24 mouse cellular contexts compared by ENCODE assay signal in genomic region chr17:49535580-49535979, GRCm38 (mm10). TPM values are rescaled to one million over a fixed set of nuclear protein-coding genes. Genes with fewer than 3 reads are reported as not detected.
DNase-seq lines count a peak whose midpoint lies in the region; ATAC-seq and TF ChIP-seq lines count a peak whose summit lies in the region.
"Had no signal": no experiment of that assay in that cellular context is flagged by ENCODE, and none has a peak within 500 bp of the region (broad histone marks: within the 10 kb centered on the region; RNA-seq: fewer than 3 reads in every experiment).

No protein-coding gene starts in this region.

- H3K9me3 ChIP-seq in embryonic facial prominence, embryonic 12.5 days = no peaks in the 10 kb centered on the region
- 0 out of 2 replicates have a peak, but pooled peaks cover 1% of the 10 kb centered on the region for H3K9me3 ChIP-seq in embryonic facial prominence, embryonic 10.5 days
- H3K9me3 ChIP-seq in liver, embryonic 11.5 days (ENCODE audit: control insufficient read depth, low read length) = no peaks in the 10 kb centered on the region
- H3K9me3 ChIP-seq in stomach, embryonic 14.5 days (ENCODE audit: control insufficient read depth, low read depth, low read length) = no peaks in the 10 kb centered on the region
- H3K9me3 ChIP-seq: heart, embryonic 15.5 days; liver, embryonic 12.5 days; midbrain, embryonic 13.5 days had no signal

- 0 out of 2 replicates have a peak overlapping the region, but pooled peaks have one; percentile 24 for H3K27ac ChIP-seq in embryonic facial prominence, embryonic 12.5 days
- H3K27ac ChIP-seq in embryonic facial prominence, embryonic 10.5 days (replicated peaks) = no peak overlapping the region
- H3K27ac ChIP-seq in liver, adult 2 months (replicated peaks; ENCODE audit: insufficient read depth, low read depth, low read length) = no peak overlapping the region
- H3K27ac ChIP-seq in liver, embryonic 11.5 days (ENCODE audit: low read depth, low read length) = no peak overlapping the region
- peak overlapping the region; percentile 36; the same call in 1 of the 2 replicates for H3K27ac ChIP-seq in stomach, embryonic 14.5 days (ENCODE audit: low read length)
- H3K27ac ChIP-seq: heart, embryonic 15.5 days; hindbrain, embryonic 14.5 days; liver, embryonic 12.5 days; midbrain, embryonic 13.5 days had no signal

- H3K36me3 ChIP-seq in embryonic facial prominence, embryonic 12.5 days = peaks cover 13% of the 10 kb centered on the region
- H3K36me3 ChIP-seq in embryonic facial prominence, embryonic 10.5 days (replicated peaks) = peaks cover 14% of the 10 kb centered on the region; the same call in 1 of the 2 replicates
- H3K36me3 ChIP-seq in liver, adult 2 months (ENCODE audit: control insufficient read depth, insufficient read depth, low read length) = no peaks in the 10 kb centered on the region
- no peaks in the 10 kb centered on the region for H3K36me3 ChIP-seq in liver, embryonic 11.5 days (ENCODE audit: control insufficient read depth, insufficient read depth, low read length)
- H3K36me3 ChIP-seq in stomach, embryonic 14.5 days (ENCODE audit: control insufficient read depth, insufficient read depth, low read length) = no peaks in the 10 kb centered on the region
- H3K36me3 ChIP-seq: G1E; heart, embryonic 15.5 days; liver, embryonic 12.5 days; midbrain, embryonic 13.5 days had no signal

- no peak overlapping the region for H3K4me2 ChIP-seq in embryonic facial prominence, embryonic 12.5 days (replicated peaks)
- H3K4me2 ChIP-seq in liver, embryonic 11.5 days = no peak overlapping the region
- no peak overlapping the region for H3K4me2 ChIP-seq in stomach, embryonic 14.5 days (replicated peaks; ENCODE audit: low read depth, low read length)
- H3K4me2 ChIP-seq: heart, embryonic 15.5 days; hindbrain, embryonic 14.5 days; liver, embryonic 12.5 days; midbrain, embryonic 13.5 days had no signal

- H3K4me3 ChIP-seq in embryonic facial prominence, embryonic 12.5 days = no peak overlapping the region
- no peak overlapping the region for H3K4me3 ChIP-seq in embryonic facial prominence, embryonic 10.5 days
- no peak overlapping the region for H3K4me3 ChIP-seq in liver, adult 2 months (ENCODE audit: insufficient read depth, low read depth, low read length)
- H3K4me3 ChIP-seq in liver, embryonic 11.5 days (ENCODE audit: low read depth, low read length) = no peak overlapping the region
- no peak overlapping the region for H3K4me3 ChIP-seq in stomach, embryonic 14.5 days (ENCODE audit: low read depth, low read length)
- H3K4me3 ChIP-seq: heart, embryonic 15.5 days; liver, embryonic 12.5 days; midbrain, embryonic 13.5 days had no signal

- H3K79me2 ChIP-seq in liver, adult 2 months (ENCODE audit: control insufficient read depth, insufficient read depth, low read length) = no peaks in the 10 kb centered on the region

- no peak for TF ChIP-seq POLR2A in liver, adult 2 months (IDR thresholded peaks at IDR 0.05; ENCODE audit: extremely low read depth, insufficient read depth, low read length)

- ATAC-seq in embryonic facial prominence, embryonic 12.5 days (ENCODE audit: insufficient number of reproducible peaks, insufficient read depth, low FRiP score, low TSS enrichment) = no peak
- no peak for ATAC-seq in liver, embryonic 11.5 days (replicated peaks; ENCODE audit: low FRiP score)
- ATAC-seq in stomach, embryonic 14.5 days (ENCODE audit: insufficient number of reproducible peaks, insufficient read depth, low FRiP score, low read depth) = no peak
- ATAC-seq: CD4-positive, CD25-positive, alpha-beta regulatory T cell, adult 4 months; liver, embryonic 12.5 days; midbrain, embryonic 13.5 days had no signal

- TF ChIP-seq CTCF in liver, adult 2 months (IDR thresholded peaks at IDR 0.05; ENCODE audit: low read depth, low read length) = no peak

- WGBS in embryonic facial prominence, embryonic 12.5 days = 57% methylated on average over 4 of the region's 4 CpGs
- 76% methylated on average over 4 of the region's 4 CpGs for WGBS in embryonic facial prominence, embryonic 10.5 days
- 51% methylated on average over 4 of the region's 4 CpGs for WGBS in liver, adult 2 months
- WGBS in liver, embryonic 11.5 days = 65% methylated on average over 4 of the region's 4 CpGs
- WGBS in stomach, embryonic 14.5 days = 31% methylated on average over 4 of the region's 4 CpGs

- peaks cover 18% of the 10 kb centered on the region for H3K4me1 ChIP-seq in embryonic facial prominence, embryonic 12.5 days
- peaks cover 21% of the 10 kb centered on the region for H3K4me1 ChIP-seq in embryonic facial prominence, embryonic 10.5 days
- H3K4me1 ChIP-seq in liver, adult 2 months (ENCODE audit: control insufficient read depth, insufficient read depth, low read length) = no peaks in the 10 kb centered on the region
- no peaks in the 10 kb centered on the region for H3K4me1 ChIP-seq in liver, embryonic 11.5 days (replicated peaks; ENCODE audit: control insufficient read depth, insufficient read depth, low read length)
- peaks cover 20% of the 10 kb centered on the region for H3K4me1 ChIP-seq in stomach, embryonic 14.5 days (ENCODE audit: control insufficient read depth, insufficient read depth, low read length)
- H3K4me1 ChIP-seq: liver, embryonic 12.5 days had no signal

- DNase-seq in embryonic facial prominence, embryonic 10.5 days (ENCODE audit: low spot score) = no peak
- DNase-seq in liver, adult 2 months (ENCODE audit: extremely low read depth, low read depth, low spot score) = peak; percentile 19
- no peak for DNase-seq in liver, embryonic 11.5 days (ENCODE audit: low spot score)
- peak; percentile 47 for DNase-seq in brain, adult 2 months (ENCODE audit: low read depth, low spot score)
- no peak for DNase-seq in adrenal gland, postnatal 4 days (ENCODE audit: low spot score in 2 of 2)
- no peak for DNase-seq in thymus, postnatal 0 days (ENCODE audit: low spot score)
- DNase-seq: adrenal gland, adult 2 months; cerebellum, adult 11-12 months; cerebellum, postnatal 36 days; heart, adult 18-20 months; kidney, adult 2 months; left cerebral cortex, postnatal 4 days; right cerebral cortex, postnatal 4 days; thymus, postnatal 14 days had no signal

- H3K9ac ChIP-seq in embryonic facial prominence, embryonic 12.5 days = no peak overlapping the region
- H3K9ac ChIP-seq in liver, adult 2 months (ENCODE audit: low read depth, low read length) = no peak overlapping the region
- H3K9ac ChIP-seq in liver, embryonic 11.5 days (ENCODE audit: low read depth, low read length) = no peak overlapping the region
- H3K9ac ChIP-seq in stomach, embryonic 14.5 days (replicated peaks; ENCODE audit: low read depth, low read length) = no peak overlapping the region
- H3K9ac ChIP-seq: heart, embryonic 15.5 days; hindbrain, embryonic 14.5 days; liver, embryonic 12.5 days; midbrain, embryonic 13.5 days had no signal

- H3K27me3 ChIP-seq in embryonic facial prominence, embryonic 12.5 days = no peaks in the 10 kb centered on the region
- H3K27me3 ChIP-seq in embryonic facial prominence, embryonic 10.5 days (replicated peaks; ENCODE audit: low read depth, poor library complexity, severe bottlenecking) = no peaks in the 10 kb centered on the region
- H3K27me3 ChIP-seq in liver, adult 2 months (ENCODE audit: control insufficient read depth, insufficient read depth, low read length) = no peaks in the 10 kb centered on the region
- H3K27me3 ChIP-seq in liver, embryonic 11.5 days (replicated peaks; ENCODE audit: control insufficient read depth, insufficient read depth, low read length) = no peaks in the 10 kb centered on the region
- H3K27me3 ChIP-seq in stomach, embryonic 14.5 days (ENCODE audit: control insufficient read depth, insufficient read depth, low read length) = no peaks in the 10 kb centered on the region
- H3K27me3 ChIP-seq: heart, embryonic 15.5 days; liver, embryonic 12.5 days; midbrain, embryonic 13.5 days had no signal

RNA-seq across cellular contexts. Expression of gene Daam2, which starts 28.6 kb away (rescaled TPM):
- 12.4 and 12.6 TPM in 2 replicates for polyA plus RNA-seq in embryonic facial prominence, embryonic 12.5 days (2016; fragmentation: Nextera tagmentation; extraction: Ambion mirVana)
- 4.8 and 6.1 TPM in 2 replicates for polyA plus RNA-seq in embryonic facial prominence, embryonic 10.5 days (2016; fragmentation: Nextera tagmentation; extraction: Ambion mirVana)
- 1.0 and 1.4 TPM in 2 replicates for total RNA-seq in liver, adult 2 months (2014; rRNA removed)
- 0.92 and 1.0 TPM in 2 replicates for polyA plus RNA-seq in liver, adult 2 months (2012; rRNA removed)
- 2.2 and 2.6 TPM in 2 replicates for polyA plus RNA-seq in liver, embryonic 11.5 days (2014; fragmentation: Nextera tagmentation; extraction: Ambion mirVana)
- polyA plus RNA-seq in stomach, embryonic 14.5 days (2014; fragmentation: Nextera tagmentation; extraction: Ambion mirVana) = 12.5 TPM in 2 replicates
- 10 to 100 TPM; 38.3 to 39.6 TPM for total RNA-seq in adrenal gland, postnatal 4 days (2021)
- polyA plus RNA-seq in thymus, postnatal 0 days (2015; fragmentation: Nextera tagmentation; extraction: Ambion mirVana) = 0.18 and 0.30 TPM in 2 replicates
- total RNA-seq: megakaryocyte progenitor cell, adult 5-6 weeks; neutrophil, adult 5-6 weeks had no signal
- polyA plus RNA-seq: G1E had no signal

Comparison
In these comparisons a context has a peak if more than half of its experiments do, and no peak if none do; other contexts are left out.
1. H3K27ac ChIP-seq: peak in embryonic facial prominence, embryonic 12.5 days (single experiment) and stomach, embryonic 14.5 days (single experiment); none in embryonic facial prominence, embryonic 10.5 days (single experiment), liver, adult 2 months (single experiment) and liver, embryonic 11.5 days (single experiment).
2. DNase-seq: peak in liver, adult 2 months (single experiment) and brain, adult 2 months (single experiment); none in embryonic facial prominence, embryonic 10.5 days (single experiment), liver, embryonic 11.5 days (single experiment), adrenal gland, postnatal 4 days (0 of 2) and thymus, postnatal 0 days (single experiment).